Mouse (Mus musculus): ENCODE measurements around the gene Gpr176. TPM values are rescaled to one million over a fixed set of nuclear protein-coding genes. Genes with fewer than 3 reads are reported as not detected.
A peak's percentile ranks its signal among the peaks of the same experiment; 100 is the strongest.

Gpr176 gene
- 0.10 and 0.15 TPM in 2 replicates for polyA plus RNA-seq (2016; fragmentation: Nextera tagmentation; extraction: Ambion mirVana)

DNA sequence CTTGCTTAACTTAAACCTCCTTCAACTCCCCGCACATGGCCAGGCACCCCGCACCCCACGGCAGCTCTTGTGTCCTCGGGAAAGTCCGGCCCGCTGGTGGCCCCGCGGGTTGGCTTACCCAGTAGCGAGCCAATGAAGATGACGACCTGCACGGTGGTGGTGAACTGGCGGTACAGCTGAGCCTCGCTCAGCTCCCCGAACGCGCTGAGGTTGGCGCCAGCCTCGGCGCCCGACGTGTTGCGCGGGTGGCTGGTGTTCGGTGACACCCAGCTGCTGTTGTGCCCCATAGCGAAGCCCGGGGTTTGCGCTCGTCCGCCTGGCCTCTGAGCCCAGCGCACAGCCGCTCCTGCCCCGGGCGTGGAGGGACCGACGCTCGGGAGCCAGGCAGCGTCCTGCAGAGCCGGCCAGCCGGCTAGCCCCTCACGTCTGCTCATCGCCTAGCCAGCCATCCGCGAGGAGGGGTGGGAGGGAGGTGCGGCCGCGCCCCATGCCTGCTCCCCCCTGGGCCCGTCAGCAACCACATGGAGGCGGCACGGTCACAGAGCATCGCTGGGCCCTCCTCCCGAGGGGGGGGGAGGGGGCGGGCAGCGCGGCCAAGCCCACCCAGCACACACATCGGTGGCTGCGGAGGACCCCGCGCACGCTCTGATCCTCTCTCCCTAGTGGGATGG is at the start of gene Gpr176:
Gpr176 (minus strand) TSS at position 519 of the 671 bp plus-strand sequence.
- peaks cover 17% of the 10 kb centered on the region for H3K4me1 ChIP-seq
- peaks cover 60% of the 10 kb centered on the region for H3K27me3 ChIP-seq (ENCODE audit: low read depth, poor library complexity, severe bottlenecking)
- WGBS: under 1% methylated on average over 59 of the region's 59 CpGs
- peak within 1 kb of the TSS; percentile 52 for H3K4me3 ChIP-seq
- peak within 1 kb of the TSS; percentile 85 for H3K27ac ChIP-seq
- no peaks in the 10 kb centered on the region for H3K9me3 ChIP-seq (replicated peaks)
- no peaks in the 10 kb centered on the region for H3K36me3 ChIP-seq
- peak; percentile 72 for DNase-seq (ENCODE audit: low spot score)

DNA sequence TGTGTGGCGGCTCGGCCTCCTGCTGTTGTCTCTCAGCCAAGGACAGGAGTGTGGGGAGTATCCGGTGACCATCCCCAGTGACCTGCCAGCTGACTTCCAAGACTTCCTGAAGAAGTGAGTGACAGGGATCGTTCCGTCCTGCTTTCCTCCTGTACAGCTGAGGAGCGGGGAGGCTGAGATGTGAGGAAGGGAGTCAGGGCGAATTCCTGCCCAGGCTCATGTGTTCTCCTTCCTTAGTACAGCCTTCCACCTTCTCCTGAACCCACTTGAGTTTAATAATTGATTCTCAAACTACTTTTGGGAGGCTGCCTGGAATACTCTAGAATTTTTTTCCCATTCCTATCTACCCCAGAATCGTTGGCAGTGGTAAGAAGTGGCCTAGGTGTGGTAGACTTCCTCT is 49.2 kb upstream of the Gpr176 start:
- no peaks in the 10 kb centered on the region for H3K4me1 ChIP-seq
- H3K9me3 ChIP-seq (replicated peaks): no peaks in the 10 kb centered on the region
- H3K4me3 ChIP-seq: no peak overlapping the region
- DNase-seq (ENCODE audit: low spot score): no peak
- H3K36me3 ChIP-seq: peaks cover 75% of the 10 kb centered on the region
- H3K27ac ChIP-seq: no peak overlapping the region
- 86% methylated on average over 8 of the region's 8 CpGs for WGBS
- H3K27me3 ChIP-seq (ENCODE audit: low read depth, poor library complexity, severe bottlenecking): no peaks in the 10 kb centered on the region

- H3K27me3 ChIP-seq (ENCODE audit: low read depth, poor library complexity, severe bottlenecking): no peaks in the 10 kb centered on the region
- DNase-seq (ENCODE audit: low spot score): no peak
- H3K9me3 ChIP-seq (replicated peaks): no peaks in the 10 kb centered on the region
- WGBS: 92% methylated on average over 15 of the region's 15 CpGs
- H3K4me3 ChIP-seq: no peak overlapping the region
- no peaks in the 10 kb centered on the region for H3K4me1 ChIP-seq
- no peak overlapping the region for H3K27ac ChIP-seq
- H3K36me3 ChIP-seq: peaks cover 75% of the 10 kb centered on the region
These were observed 48.7 kb upstream of the Gpr176 start for GRCm38 (mm10) chr2:118421951-118422350.

DNA sequence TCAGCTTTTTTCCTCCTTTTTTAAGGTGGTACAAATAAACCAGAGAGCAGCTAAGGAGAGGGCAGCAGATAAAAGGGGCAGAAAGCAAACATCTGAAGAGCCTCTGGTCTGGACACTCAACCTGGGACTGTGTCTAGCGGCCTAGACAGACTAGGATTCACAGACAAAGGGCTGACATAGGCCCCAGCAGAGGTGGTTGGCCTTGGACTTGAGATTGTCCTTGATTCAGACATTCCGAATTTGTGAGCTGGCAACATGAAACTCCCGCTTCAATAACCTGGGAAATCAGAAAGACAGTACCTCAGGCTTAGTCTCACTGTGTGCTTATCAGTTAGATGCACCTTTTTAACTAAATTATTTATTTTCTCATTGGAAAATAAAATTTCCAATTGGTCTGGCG is 44.9 kb upstream of the Gpr176 start:
- Histone ChIP-seq H3K9me3 (replicated peaks) (no peaks in the 10 kb centered on the region), H3K27ac (no peak overlapping the region), H3K27me3 (ENCODE audit: low read depth, poor library complexity, severe bottlenecking) (no peaks in the 10 kb centered on the region), H3K4me1 (no peaks in the 10 kb centered on the region), H3K36me3 (peaks cover 81% of the 10 kb centered on the region), H3K4me3 (no peak overlapping the region)
- no peak for DNase-seq (ENCODE audit: low spot score)
- WGBS: 89% methylated on average over 4 of the region's 4 CpGs

DNA sequence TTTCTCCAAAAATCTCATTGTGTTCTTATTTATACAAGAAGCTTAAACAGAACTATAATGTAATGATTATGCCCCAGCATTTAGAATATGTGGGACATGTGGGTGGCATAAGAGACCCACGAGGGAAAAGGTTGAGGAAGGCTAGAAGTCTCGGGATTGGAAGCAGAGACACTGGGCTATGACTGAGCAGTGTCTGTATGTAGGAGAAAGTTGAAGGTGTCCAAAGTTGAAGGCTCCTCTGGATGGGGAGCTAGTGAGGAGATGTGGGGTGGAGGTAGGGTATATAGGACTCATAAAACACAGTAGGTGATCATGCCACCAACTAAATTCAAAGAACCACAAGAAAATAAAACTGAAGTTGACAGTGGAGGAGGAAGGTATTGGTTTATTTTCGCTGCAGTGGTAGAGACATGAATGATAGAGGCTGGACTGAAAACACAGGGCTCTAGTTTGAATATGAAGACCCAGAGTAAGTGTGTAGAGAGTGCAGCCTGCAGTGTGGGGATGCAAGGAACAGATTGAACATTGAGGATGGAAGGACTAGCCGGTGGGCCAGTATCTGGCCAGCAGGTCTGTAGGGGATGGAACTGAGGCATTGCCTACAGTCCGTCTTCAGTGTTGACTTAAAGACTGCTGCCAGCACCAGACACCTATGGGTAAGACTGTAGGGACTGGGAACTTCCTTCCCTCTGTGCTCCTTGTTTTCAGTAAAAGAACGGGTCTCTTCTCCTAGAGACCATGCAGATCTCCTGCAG is 42.6 kb upstream of the Gpr176 start:
- WGBS: 91% methylated on average over 6 of the region's 6 CpGs
- DNase-seq (ENCODE audit: low spot score): no peak

GRCm38 (mm10) chr2:118412821-118413220 is 39.6 kb upstream of the Gpr176 start:
- no peaks in the 10 kb centered on the region for H3K4me1 ChIP-seq
- no peak overlapping the region for H3K4me3 ChIP-seq
- H3K9me3 ChIP-seq (replicated peaks): no peaks in the 10 kb centered on the region
- H3K27me3 ChIP-seq (ENCODE audit: low read depth, poor library complexity, severe bottlenecking): no peaks in the 10 kb centered on the region
- no peak for DNase-seq (ENCODE audit: low spot score)
- H3K36me3 ChIP-seq: peaks cover 79% of the 10 kb centered on the region
- H3K27ac ChIP-seq: no peak overlapping the region
- 96% methylated on average over 11 of the region's 11 CpGs for WGBS

More for the DNA sequence above, 42.6 kb upstream of the Gpr176 start:
- no peaks in the 10 kb centered on the region for H3K9me3 ChIP-seq (replicated peaks)
- H3K27ac ChIP-seq: no peak overlapping the region
- no peaks in the 10 kb centered on the region for H3K27me3 ChIP-seq (ENCODE audit: low read depth, poor library complexity, severe bottlenecking)
- H3K36me3 ChIP-seq: peaks cover 88% of the 10 kb centered on the region
- H3K4me1 ChIP-seq: no peaks in the 10 kb centered on the region
- no peak overlapping the region for H3K4me3 ChIP-seq

DNA sequence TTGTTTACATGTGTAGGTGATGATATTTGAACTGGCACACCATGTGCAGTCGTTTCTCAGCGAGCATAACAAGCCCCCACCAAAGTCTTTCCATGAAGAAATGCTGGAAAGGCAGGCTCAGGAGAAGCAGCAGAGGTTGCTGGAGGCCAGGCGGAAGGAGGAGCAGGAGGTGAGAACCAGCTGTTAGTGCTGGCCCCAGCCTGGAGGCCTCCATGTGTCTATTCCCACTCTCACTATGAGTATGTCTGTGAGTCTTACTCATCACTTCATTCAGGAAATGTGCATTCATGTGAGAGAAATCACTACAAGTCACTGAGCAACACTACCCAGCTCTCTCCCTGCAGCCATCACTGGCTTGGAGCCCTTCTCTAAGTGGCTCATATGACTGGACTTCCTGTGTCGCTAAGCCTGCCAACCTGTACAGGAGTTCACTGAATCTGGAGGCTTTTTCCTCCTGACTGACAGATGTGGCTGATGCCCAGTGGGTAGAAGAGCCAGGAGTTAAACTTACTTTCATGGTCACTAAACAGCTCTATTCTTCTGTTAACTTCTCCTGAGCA is 35.2 kb upstream of the Gpr176 start:
- Histone ChIP-seq H3K27me3 (ENCODE audit: low read depth, poor library complexity, severe bottlenecking) (no peaks in the 10 kb centered on the region), H3K36me3 (peaks cover 63% of the 10 kb centered on the region), H3K4me1 (no peaks in the 10 kb centered on the region), H3K27ac (no peak overlapping the region), H3K4me3 (no peak overlapping the region), H3K9me3 (replicated peaks) (no peaks in the 10 kb centered on the region)
- WGBS: 87% methylated on average over 4 of the region's 4 CpGs
- no peak for DNase-seq (ENCODE audit: low spot score)

DNA sequence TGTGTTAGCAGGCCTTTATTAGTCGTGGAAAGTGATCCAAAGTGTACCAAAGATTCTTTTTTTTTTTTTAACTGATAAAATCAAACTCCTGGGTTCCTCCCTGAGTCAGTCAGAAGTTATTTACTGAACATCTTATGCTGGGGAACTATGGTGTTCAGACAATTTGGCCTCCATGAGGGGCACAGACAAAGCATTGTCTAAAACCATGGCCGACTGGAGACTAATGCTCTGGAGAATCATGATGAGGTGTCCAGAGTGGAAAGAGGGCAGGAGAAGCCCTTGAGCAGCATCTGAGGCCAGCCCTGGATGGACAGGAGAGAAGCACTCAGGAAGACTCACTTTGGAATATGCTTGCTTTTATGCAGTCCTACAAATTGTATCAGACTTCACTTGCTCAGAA is 33.6 kb upstream of the Gpr176 start:
- DNase-seq (ENCODE audit: low spot score): no peak
- Histone ChIP-seq H3K27me3 (ENCODE audit: low read depth, poor library complexity, severe bottlenecking) (no peaks in the 10 kb centered on the region), H3K4me1 (no peaks in the 10 kb centered on the region), H3K36me3 (peaks cover 51% of the 10 kb centered on the region), H3K27ac (no peak overlapping the region), H3K4me3 (no peak overlapping the region), H3K9me3 (replicated peaks) (no peaks in the 10 kb centered on the region)
- 77% methylated on average over 2 of the region's 2 CpGs for WGBS

- H3K27me3 ChIP-seq (ENCODE audit: low read depth, poor library complexity, severe bottlenecking): no peaks in the 10 kb centered on the region
- 86% methylated on average over 4 of the region's 4 CpGs for WGBS
- no peak for DNase-seq (ENCODE audit: low spot score)
- no peak overlapping the region for H3K27ac ChIP-seq
- peaks cover 43% of the 10 kb centered on the region for H3K36me3 ChIP-seq
- H3K9me3 ChIP-seq (replicated peaks): no peaks in the 10 kb centered on the region
- H3K4me3 ChIP-seq: no peak overlapping the region
- no peaks in the 10 kb centered on the region for H3K4me1 ChIP-seq
These were observed 32.3 kb upstream of the Gpr176 start for GRCm38 (mm10) chr2:118405568-118405967.

- no peak overlapping the region for H3K4me3 ChIP-seq
- no peak overlapping the region for H3K27ac ChIP-seq
- H3K36me3 ChIP-seq: peaks cover 41% of the 10 kb centered on the region
- WGBS: 90% methylated on average over 5 of the region's 5 CpGs
- H3K27me3 ChIP-seq (ENCODE audit: low read depth, poor library complexity, severe bottlenecking): no peaks in the 10 kb centered on the region
- H3K4me1 ChIP-seq: no peaks in the 10 kb centered on the region
- DNase-seq (ENCODE audit: low spot score): no peak
- no peaks in the 10 kb centered on the region for H3K9me3 ChIP-seq (replicated peaks)
These were observed 31.1 kb upstream of the Gpr176 start for GRCm38 (mm10) chr2:118404336-118404735.

GRCm38 (mm10) chr2:118401834-118402727 is 28.9 kb upstream of the Gpr176 start:
- DNase-seq (ENCODE audit: low spot score): no peak
- Histone ChIP-seq H3K36me3 (peaks cover 28% of the 10 kb centered on the region), H3K9me3 (replicated peaks) (no peaks in the 10 kb centered on the region), H3K27ac (no peak overlapping the region), H3K4me1 (no peaks in the 10 kb centered on the region), H3K4me3 (no peak overlapping the region), H3K27me3 (ENCODE audit: low read depth, poor library complexity, severe bottlenecking) (no peaks in the 10 kb centered on the region)
- WGBS: 85% methylated on average over 5 of the region's 5 CpGs

DNA sequence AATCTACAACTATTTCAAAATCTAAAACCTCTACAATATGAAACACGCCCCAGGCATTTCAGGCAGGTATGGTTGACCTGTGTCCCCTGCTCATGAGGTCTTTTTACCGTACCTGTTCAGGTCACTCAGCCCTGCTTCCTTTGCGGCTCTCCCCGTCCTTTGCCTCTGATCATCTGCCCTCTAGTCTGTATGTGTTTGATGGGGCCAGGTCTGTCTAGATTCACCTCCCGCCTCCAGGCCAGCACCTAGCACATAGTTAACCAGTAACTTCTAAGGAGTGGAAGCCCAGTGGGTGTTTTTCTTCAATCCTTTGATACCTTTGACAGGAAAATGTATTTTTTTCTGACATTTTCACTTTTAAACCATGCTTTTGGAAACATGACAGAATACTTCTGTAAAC is 26.5 kb upstream of the Gpr176 start:
- Histone ChIP-seq H3K4me1 (no peaks in the 10 kb centered on the region), H3K27ac (no peak overlapping the region), H3K4me3 (no peak overlapping the region), H3K9me3 (replicated peaks) (no peaks in the 10 kb centered on the region; the same call in 1 of the 2 replicates), H3K36me3 (peaks cover 13% of the 10 kb centered on the region), H3K27me3 (ENCODE audit: low read depth, poor library complexity, severe bottlenecking) (no peaks in the 10 kb centered on the region)
- 82% methylated on average over 5 of the region's 5 CpGs for WGBS
- DNase-seq (ENCODE audit: low spot score): no peak

Data from limb, embryonic 10.5 days (tissue).